Mouse (Mus musculus) C2C12 (cell line): ENCODE measurements around the gene Vwa3a.

Source experiments
- CEBPB ChIP-seq: IDR thresholded peaks from one replicate; pipeline ENCODE4 v1.6.1; 2011; ENCODE audit warnings: low read depth, mild to moderate bottlenecking, control low read depth, moderate library complexity
- CTCF ChIP-seq: IDR thresholded peaks from one replicate; pipeline ENCODE4 v1.5.1; 2011; ENCODE audit not compliant: control insufficient read depth, insufficient read depth, insufficient read length
- FOSL1 ChIP-seq: IDR thresholded peaks from one replicate; pipeline ENCODE4 v1.8.0; 2011; ENCODE audit warnings: mild to moderate bottlenecking, low read length; ENCODE audit not compliant: poor library complexity, insufficient read depth, severe bottlenecking
- MAX ChIP-seq: IDR thresholded peaks from one replicate; pipeline ENCODE4 v1.6.1; 2011; ENCODE audit warnings: mild to moderate bottlenecking, control low read depth
- MYOD1 ChIP-seq: IDR thresholded peaks from one replicate; pipeline ENCODE4 v1.6.1; 2011; ENCODE audit warnings: low read depth; ENCODE audit not compliant: control insufficient read depth, insufficient read length
- MYOG ChIP-seq: IDR thresholded peaks from one replicate; pipeline ENCODE4 v1.6.1; 2011; ENCODE audit not compliant: control insufficient read depth, insufficient read length; ENCODE audit errors: extremely low read depth
- USF1 ChIP-seq: IDR thresholded peaks from one replicate; pipeline ENCODE4 v1.6.1; 2011; ENCODE audit warnings: low read depth, mild to moderate bottlenecking, control low read depth, moderate library complexity

- TF ChIP-seq CTCF (no peak), MYOD1 (no peak), MAX (no peak), CEBPB (no peak), USF1 (no peak), MYOG (no peak), FOSL1 (no peak)
Measured at GRCm38 (mm10) chr7:120739558-120740101, 512 bp downstream of the Vwa3a start.
